Mouse (Mus musculus): ENCODE results near the gene Ccn1. TPM values are rescaled to one million over a fixed set of nuclear protein-coding genes. Genes with fewer than 3 reads are reported as not detected.

Ccn1 gene
- polyA plus RNA-seq, 1 experiment from 2014 or later, result 10.2 TPM

DNA sequence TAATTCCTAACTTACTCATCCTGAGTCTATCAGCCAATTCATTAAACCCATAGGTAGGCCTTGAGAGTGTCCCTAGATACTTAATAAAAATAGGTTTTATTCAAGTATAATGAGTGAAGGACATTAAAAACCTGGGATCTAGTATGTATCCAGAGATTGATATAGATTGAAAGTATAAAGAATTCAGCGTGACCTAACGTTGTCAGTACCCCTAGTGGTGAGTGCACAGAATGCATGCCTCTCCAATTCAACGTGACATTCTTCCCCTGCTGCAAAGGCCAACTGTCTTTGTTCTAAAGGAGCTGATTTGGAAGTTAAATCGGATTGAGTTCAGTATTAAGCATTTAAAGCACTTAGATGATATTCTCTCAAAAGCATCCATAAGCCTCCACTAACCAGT is 37.1 kb downstream of the Ccn1 start:
- no peaks in the 10 kb centered on the region for H3K9me3 ChIP-seq
- WGBS, result 21% methylated on average over 4 of the region's 4 CpGs
- no peak overlapping the region for H3K4me3 ChIP-seq (replicated peaks)
- H3K27me3 ChIP-seq, result 0 out of 2 replicates have a peak, but pooled peaks cover 9% of the 10 kb centered on the region
- no peak for ATAC-seq
- no peak overlapping the region for H3K9ac ChIP-seq (replicated peaks)
- H3K4me2 ChIP-seq (replicated peaks), result no peak overlapping the region
- no peaks in the 10 kb centered on the region; the same call in 1 of the 2 replicates for H3K36me3 ChIP-seq
- no peak overlapping the region for H3K27ac ChIP-seq
- H3K4me1 ChIP-seq (replicated peaks), result peaks cover 16% of the 10 kb centered on the region

DNA sequence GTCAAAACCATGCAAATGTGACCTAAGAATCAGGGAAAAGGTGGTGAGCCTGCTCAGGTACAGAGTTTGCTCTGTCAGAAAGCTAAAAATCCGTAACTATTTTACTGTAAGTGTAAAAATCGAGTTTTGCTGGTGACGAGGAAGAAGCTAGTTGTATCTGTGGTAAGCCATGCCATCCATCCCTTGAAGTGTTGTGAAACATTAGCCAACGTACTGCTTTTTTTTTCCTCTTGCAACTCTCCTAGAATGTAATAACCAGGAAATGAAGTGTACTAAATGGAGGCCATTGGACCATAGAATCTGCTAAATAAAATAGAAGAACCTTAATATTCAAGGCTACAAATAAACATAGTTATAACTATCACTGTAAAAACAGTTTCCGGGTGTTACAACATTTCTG is 41.5 kb downstream of the Ccn1 start:
- H3K27me3 ChIP-seq, result 0 out of 2 replicates have a peak, but pooled peaks cover 2% of the 10 kb centered on the region
- 94% methylated on average over 5 of the region's 5 CpGs for WGBS

DNA sequence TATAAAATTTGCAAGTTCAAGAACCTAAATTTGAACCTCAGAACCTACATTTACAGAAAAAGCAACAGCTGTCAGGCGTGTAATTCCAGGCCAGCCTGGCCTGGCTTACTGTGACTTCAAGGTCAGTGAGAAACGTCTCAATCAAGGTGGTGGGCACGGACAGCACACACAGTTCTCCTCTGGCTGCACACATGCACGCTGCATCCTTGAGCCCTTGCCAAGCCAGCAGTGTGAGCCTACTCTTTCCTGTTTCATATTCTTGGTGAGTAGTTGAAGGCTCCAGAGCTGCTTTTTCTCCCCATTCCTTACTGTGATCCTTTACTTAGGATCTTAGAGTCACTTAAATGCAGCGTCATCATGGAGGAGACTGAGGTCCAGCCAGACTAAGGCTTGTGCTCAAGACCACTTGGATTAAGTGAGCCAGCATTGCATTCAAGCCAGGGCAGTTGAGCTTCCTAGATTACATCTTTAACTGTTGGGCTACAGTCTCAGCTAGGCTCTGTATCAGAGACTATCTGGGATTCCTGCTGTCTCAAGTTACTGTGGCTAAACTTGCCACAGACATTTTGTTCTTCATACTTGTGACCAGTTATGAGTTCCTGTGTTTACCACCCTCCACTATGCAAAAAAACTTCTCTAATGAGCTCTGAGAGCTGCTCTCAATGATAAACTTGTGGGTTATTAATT is 44.2 kb downstream of the Ccn1 start:
- Histone ChIP-seq H3K4me2 (replicated peaks) (no peak overlapping the region), H3K4me3 (replicated peaks) (no peak overlapping the region), H3K4me1 (replicated peaks) (peaks cover 8% of the 10 kb centered on the region), H3K36me3 (peaks cover 56% of the 10 kb centered on the region), H3K9ac (replicated peaks) (no peak overlapping the region), H3K9me3 (no peaks in the 10 kb centered on the region), H3K27ac (no peak overlapping the region), H3K27me3 (no peaks in the 10 kb centered on the region)
- 90% methylated on average over 5 of the region's 5 CpGs for WGBS
- ATAC-seq, result no peak

More for the DNA sequence above, 41.5 kb downstream of the Ccn1 start:
- no peak for ATAC-seq
- Histone ChIP-seq H3K9ac (replicated peaks) (no peak overlapping the region), H3K9me3 (no peaks in the 10 kb centered on the region), H3K4me2 (replicated peaks) (no peak overlapping the region), H3K27ac (no peak overlapping the region), H3K4me3 (replicated peaks) (no peak overlapping the region), H3K36me3 (peaks cover 34% of the 10 kb centered on the region), H3K4me1 (replicated peaks) (no peaks in the 10 kb centered on the region)

DNA sequence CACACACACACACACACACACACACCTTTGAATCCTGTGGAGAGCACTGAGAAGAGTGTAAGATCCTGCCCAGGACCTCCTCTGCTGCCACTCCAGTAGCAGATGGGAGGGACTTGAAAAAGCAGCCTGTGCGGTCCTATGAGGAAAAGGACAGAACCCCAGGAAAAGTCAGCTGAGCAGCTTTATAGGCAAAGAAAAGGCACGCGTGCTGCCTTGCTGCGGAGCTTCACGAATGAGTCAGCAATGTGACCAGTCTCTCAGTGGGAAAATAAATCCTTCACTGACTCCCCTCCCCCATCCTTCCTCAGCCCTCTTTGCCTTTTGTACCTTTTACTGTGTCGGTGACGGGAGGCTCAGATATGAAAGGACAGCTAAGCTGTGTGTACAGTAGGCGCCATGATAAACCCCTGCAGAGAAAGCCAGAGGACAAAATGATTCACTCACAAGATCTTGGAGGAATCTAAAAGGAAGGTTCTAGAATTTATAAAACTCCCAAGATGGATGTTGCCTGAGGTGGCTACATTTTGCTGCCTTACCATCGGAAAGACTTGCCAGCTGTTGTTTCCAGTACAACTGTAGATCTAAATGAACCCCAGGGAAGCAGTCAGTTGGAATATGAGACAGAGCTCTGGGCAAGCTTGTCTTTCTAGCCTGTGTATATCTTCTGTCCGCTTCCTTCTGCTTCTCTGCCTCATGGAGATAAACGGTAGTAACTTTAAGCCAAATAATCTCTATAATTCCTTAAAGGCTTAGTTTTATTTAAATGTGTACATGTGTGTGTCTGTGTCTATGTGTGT is 47.2 kb downstream of the Ccn1 start:
- no peak overlapping the region for H3K4me3 ChIP-seq (replicated peaks)
- H3K4me1 ChIP-seq (replicated peaks), result peaks cover 8% of the 10 kb centered on the region
- H3K9me3 ChIP-seq, result no peaks in the 10 kb centered on the region
- ATAC-seq, result peak; percentile 55; the same call in 1 of the 2 replicates
- no peak overlapping the region for H3K27ac ChIP-seq
- peaks cover 79% of the 10 kb centered on the region for H3K36me3 ChIP-seq
- WGBS, result 68% methylated on average over 11 of the region's 11 CpGs
- no peaks in the 10 kb centered on the region for H3K27me3 ChIP-seq
- no peak overlapping the region for H3K9ac ChIP-seq (replicated peaks)
- H3K4me2 ChIP-seq (replicated peaks), result no peak overlapping the region

DNA sequence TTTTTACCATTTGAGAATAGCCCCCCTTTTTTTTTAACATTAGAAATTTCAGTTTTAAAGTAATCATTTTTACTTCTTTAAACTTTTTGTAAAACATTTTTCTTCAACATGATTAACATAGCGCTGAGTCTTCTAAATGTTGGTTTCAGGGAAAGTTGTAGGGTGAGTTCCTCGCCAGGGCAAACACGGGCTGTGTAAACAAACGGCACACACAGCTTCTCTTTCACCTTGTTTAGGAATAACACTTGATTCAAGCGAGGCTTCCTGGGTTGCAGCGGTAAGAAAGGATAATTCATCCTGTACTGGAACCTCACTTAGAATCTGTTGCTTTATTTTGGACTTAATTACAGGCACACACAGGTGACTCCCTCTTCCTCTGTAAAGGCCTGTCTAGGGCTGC is 48.4 kb downstream of the Ccn1 start:
- Histone ChIP-seq H3K4me1 (replicated peaks) (peaks cover 8% of the 10 kb centered on the region), H3K4me2 (replicated peaks) (no peak overlapping the region), H3K27ac (no peak overlapping the region), H3K4me3 (replicated peaks) (no peak overlapping the region), H3K9ac (replicated peaks) (no peak overlapping the region), H3K36me3 (peaks cover 74% of the 10 kb centered on the region), H3K27me3 (no peaks in the 10 kb centered on the region), H3K9me3 (no peaks in the 10 kb centered on the region)
- ATAC-seq, result no peak
- 88% methylated on average over 6 of the region's 6 CpGs for WGBS

DNA sequence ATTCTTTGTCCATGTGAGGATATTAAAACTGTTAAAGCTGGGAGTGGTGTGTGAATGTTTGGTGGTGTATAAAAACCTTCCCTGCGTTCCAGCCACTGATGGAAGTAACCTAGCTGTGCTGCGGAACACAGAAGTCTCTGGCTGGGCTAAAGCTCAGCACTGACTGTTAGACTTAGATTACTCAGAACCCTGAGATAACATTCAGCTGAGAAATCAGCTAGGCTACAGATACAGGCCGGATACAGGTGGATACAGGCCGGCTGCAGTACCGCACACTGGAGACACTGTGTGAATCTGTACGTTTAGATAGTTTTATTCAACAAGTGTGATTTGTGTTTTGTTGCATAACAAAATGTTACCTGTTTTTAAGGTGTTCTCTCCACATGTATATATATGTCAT is 49.0 kb downstream of the Ccn1 start:
- Histone ChIP-seq H3K27me3 (no peaks in the 10 kb centered on the region), H3K4me2 (replicated peaks) (no peak overlapping the region), H3K9me3 (no peaks in the 10 kb centered on the region), H3K4me3 (replicated peaks) (no peak overlapping the region), H3K36me3 (peaks cover 78% of the 10 kb centered on the region), H3K4me1 (replicated peaks) (peaks cover 8% of the 10 kb centered on the region), H3K27ac (no peak overlapping the region), H3K9ac (replicated peaks) (no peak overlapping the region)
- ATAC-seq, result no peak
- 95% methylated on average over 6 of the region's 6 CpGs for WGBS

DNA sequence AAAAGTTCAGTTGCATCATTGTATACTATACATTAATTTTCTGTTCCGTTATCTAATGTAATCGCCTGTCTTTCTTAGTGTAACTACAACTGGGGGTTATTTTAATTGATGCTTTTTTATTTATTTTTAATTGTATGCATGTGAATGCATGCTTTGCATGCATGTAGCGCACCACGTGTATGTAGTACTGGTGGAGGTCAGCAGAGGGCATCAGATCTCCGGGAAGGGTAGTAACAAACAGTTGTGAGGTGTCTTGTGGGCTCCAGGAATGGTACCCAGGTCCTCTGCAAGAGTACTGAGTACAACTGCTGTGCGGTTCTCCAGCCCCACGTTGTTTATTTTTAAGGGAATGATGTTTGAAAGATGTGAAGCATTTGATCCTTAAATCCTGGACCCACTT is 50.7 kb downstream of the Ccn1 start:
- Histone ChIP-seq H3K9me3 (no peaks in the 10 kb centered on the region), H3K9ac (replicated peaks) (no peak overlapping the region), H3K27ac (no peak overlapping the region), H3K4me3 (replicated peaks) (no peak overlapping the region), H3K4me2 (replicated peaks) (no peak overlapping the region), H3K27me3 (no peaks in the 10 kb centered on the region), H3K36me3 (peaks cover 75% of the 10 kb centered on the region), H3K4me1 (replicated peaks) (peaks cover 8% of the 10 kb centered on the region)
- WGBS, result 93% methylated on average over 7 of the region's 7 CpGs
- no peak for ATAC-seq

Other genes starting within 250 kb of the Ccn1 start
- gene Znhit6, start 73.8 kb downstream of the Ccn1 start, polyA plus RNA-seq (2015; fragmentation: Nextera tagmentation; extraction: Ambion mirVana), result 38.2 TPM in 2 replicates
- gene Ddah1, start 108.7 kb upstream of the Ccn1 start, polyA plus RNA-seq (2015; fragmentation: Nextera tagmentation; extraction: Ambion mirVana), result 61.3 and 69.2 TPM in 2 replicates

Measured in midbrain, embryonic 13.5 days (tissue).